Mouse (Mus musculus) E14TG2a.4 (cell line): ENCODE data around the gene Ngly1.

ENCODE experiments used
- CTCF ChIP-seq: conservative IDR thresholded peaks from 2 replicates; pipeline ENCODE4 v1.5.1; 2014; ENCODE audit warnings: low read length
- NANOG ChIP-seq: IDR thresholded peaks from 2 replicates; pipeline ENCODE4 v1.6.1; 2014; ENCODE audit warnings: borderline replicate concordance, low read length, mixed read lengths
- POU5F1 ChIP-seq: IDR thresholded peaks from 2 replicates; pipeline ENCODE4 v1.6.1; 2014; ENCODE audit warnings: low read length, borderline replicate concordance

- TF ChIP-seq POU5F1, result no peak
- TF ChIP-seq CTCF, result no peak
- no peak for TF ChIP-seq NANOG
These were observed 43.9 kb downstream of the Ngly1 start for GRCm38 (mm10) chr14:16293015-16293414.
